Mouse (Mus musculus) MEL (cell line): ENCODE data around the gene Lmntd2. TPM values are rescaled to one million over a fixed set of nuclear protein-coding genes. Genes with fewer than 3 reads are reported as not detected.

Source experiments
- DNase-seq: peaks from one replicate; pipeline ENCODE4 v3.0.0; 2011; ENCODE audit warnings: low read depth, low spot score
- H3K27ac ChIP-seq: 2 replicates; pipeline ENCODE4 v1.5.1; 2012; ENCODE audit warnings: low read depth, mild to moderate bottlenecking, control low read depth, low read length, moderate library complexity; ENCODE audit not compliant: control insufficient read depth
- H3K27me3 ChIP-seq, 2 experiments: fragments of 150-350 bp in 1 of 2; sonication (generic) in 1 of 2; 2 replicates each; pipeline ENCODE4 v1.6.1; 2012; ENCODE audit warnings: low read length in 2 of 2, mild to moderate bottlenecking in 2 of 2, improper control_type of control experiment in 1 of 2, moderate library complexity in 1 of 2; ENCODE audit not compliant: insufficient read depth in 2 of 2, control insufficient read depth in 1 of 2
- H3K36me3 ChIP-seq, 2 experiments: 2 replicates each; pipeline ENCODE4 v1.6.1; 2012 to 2014; ENCODE audit warnings: low read length in 2 of 2, improper control_type of control experiment in 1 of 2, inconsistent platforms in 1 of 2, mild to moderate bottlenecking in 1 of 2; ENCODE audit not compliant: insufficient read depth in 2 of 2, control insufficient read depth in 1 of 2
- H3K4me1 ChIP-seq, 2 experiments: fragments of 150-350 bp in 1 of 2; sonication (generic) in 1 of 2; 2 replicates each; pipeline ENCODE4 v1.6.1; 2012; ENCODE audit warnings: low read length in 2 of 2, improper control_type of control experiment in 1 of 2, mild to moderate bottlenecking in 1 of 2; ENCODE audit not compliant: insufficient read depth in 2 of 2, control insufficient read depth in 1 of 2
- H3K4me3 ChIP-seq, 2 experiments: fragments of 150-350 bp in 1 of 2; sonication (generic) in 1 of 2; 2 replicates each; pipeline ENCODE4 v1.5.1; 2012; ENCODE audit warnings: low read depth in 2 of 2, low read length in 2 of 2, mild to moderate bottlenecking in 2 of 2, moderate library complexity in 2 of 2, control low read depth in 1 of 2, improper control_type of control experiment in 1 of 2; ENCODE audit not compliant: control insufficient read depth in 1 of 2, insufficient read depth in 1 of 2
- H3K79me2 ChIP-seq: 2 replicates; pipeline ENCODE4 v1.6.1; 2012; ENCODE audit warnings: mild to moderate bottlenecking, low read length, moderate library complexity; ENCODE audit not compliant: control insufficient read depth, poor library complexity, insufficient read depth
- H3K9ac ChIP-seq: 2 replicates; pipeline ENCODE4 v1.6.1; 2012; ENCODE audit warnings: low read depth, mild to moderate bottlenecking, control low read depth, low read length, moderate library complexity; ENCODE audit not compliant: control insufficient read depth, poor library complexity, severe bottlenecking
- H3K9me3 ChIP-seq: fragments of 150-350 bp; sonication (generic); replicated peaks from 2 replicates; pipeline ENCODE4 v1.6.1; 2012; ENCODE audit warnings: mild to moderate bottlenecking, low read length, improper control_type of control experiment, moderate library complexity; ENCODE audit not compliant: insufficient read depth
- CHD1 ChIP-seq: IDR thresholded peaks from 2 replicates; pipeline ENCODE4 v1.6.1; 2012; ENCODE audit warnings: low read depth, mild to moderate bottlenecking, inconsistent platforms, low read length, improper control_type of control experiment
- CHD2 ChIP-seq: IDR thresholded peaks from 2 replicates; pipeline ENCODE4 v1.6.1; 2011; ENCODE audit warnings: low read length, improper control_type of control experiment
- CTCF ChIP-seq, 3 experiments: IDR thresholded peaks in 2 of 3; conservative IDR thresholded peaks in 1 of 3; 2 replicates each; pipeline ENCODE4 v1.5.1; 2011 to 2012; ENCODE audit warnings: low read length in 3 of 3, low read depth in 2 of 3, mild to moderate bottlenecking in 2 of 3, improper control_type of control experiment in 1 of 3, inconsistent platforms in 1 of 3, mixed read lengths in 1 of 3, moderate library complexity in 1 of 3; ENCODE audit not compliant: control insufficient read depth in 1 of 3, insufficient read depth in 1 of 3, poor library complexity in 1 of 3, severe bottlenecking in 1 of 3
- EP300 ChIP-seq, 2 experiments: IDR thresholded peaks; 2 replicates each; pipeline ENCODE4 v1.6.1; 2011; ENCODE audit warnings: improper control_type of control experiment in 2 of 2, low read length in 2 of 2, low read depth in 1 of 2, mild to moderate bottlenecking in 1 of 2
- ETS1 ChIP-seq: IDR thresholded peaks from 2 replicates; pipeline ENCODE4 v1.6.1; 2012; ENCODE audit warnings: low read depth, mild to moderate bottlenecking, inconsistent platforms, low read length, improper control_type of control experiment, moderate library complexity
- GABPA ChIP-seq: IDR thresholded peaks from 2 replicates; pipeline ENCODE4 v1.6.1; 2012; ENCODE audit warnings: low read depth, mild to moderate bottlenecking, inconsistent platforms, low read length, improper control_type of control experiment, moderate library complexity
- JUND ChIP-seq: IDR thresholded peaks from 2 replicates; pipeline ENCODE4 v1.6.1; 2011; ENCODE audit warnings: low read depth, mild to moderate bottlenecking, improper control_type of control experiment, low read length
- MAZ ChIP-seq: IDR thresholded peaks from 2 replicates; pipeline ENCODE4 v1.6.1; 2012; ENCODE audit warnings: low read depth, mild to moderate bottlenecking, inconsistent platforms, low read length, improper control_type of control experiment
- MYB ChIP-seq: IDR thresholded peaks from 2 replicates; pipeline ENCODE4 v1.6.1; 2011; ENCODE audit warnings: mild to moderate bottlenecking, low read depth, low read length, improper control_type of control experiment
- MYC ChIP-seq: IDR thresholded peaks from 2 replicates; pipeline ENCODE4 v1.6.1; 2011; ENCODE audit warnings: low read depth, mild to moderate bottlenecking, low read length, improper control_type of control experiment, moderate library complexity
- NELFE ChIP-seq: IDR thresholded peaks from 2 replicates; pipeline ENCODE4 v1.6.1; 2011; ENCODE audit warnings: low read depth, low read length, improper control_type of control experiment
- NRF1 ChIP-seq: IDR thresholded peaks from 2 replicates; pipeline ENCODE4 v1.6.1; 2014; ENCODE audit warnings: low read depth, mild to moderate bottlenecking, inconsistent platforms, low read length, improper control_type of control experiment, moderate library complexity; ENCODE audit not compliant: poor library complexity, insufficient read depth, severe bottlenecking
- POLR2A ChIP-seq, 2 experiments: IDR thresholded peaks; 2 replicates each; pipeline ENCODE4 v1.6.1; 2011 to 2012; ENCODE audit warnings: low read length in 2 of 2, mild to moderate bottlenecking in 2 of 2, control low read depth in 1 of 2, improper control_type of control experiment in 1 of 2, low read depth in 1 of 2, moderate library complexity in 1 of 2; ENCODE audit not compliant: control insufficient read depth in 1 of 2, insufficient read depth in 1 of 2, poor library complexity in 1 of 2
- RAD21 ChIP-seq: IDR thresholded peaks from 2 replicates; pipeline ENCODE4 v1.6.1; 2011; ENCODE audit warnings: mild to moderate bottlenecking, low read depth, low read length, improper control_type of control experiment
- SMC3 ChIP-seq: IDR thresholded peaks from 2 replicates; pipeline ENCODE4 v1.6.1; 2011; ENCODE audit warnings: low read depth, low read length, improper control_type of control experiment
- TAL1 ChIP-seq: IDR thresholded peaks from 2 replicates; pipeline ENCODE4 v1.6.1; 2012; ENCODE audit warnings: mild to moderate bottlenecking, inconsistent platforms, low read length, moderate library complexity, mixed read lengths
- TBP ChIP-seq: IDR thresholded peaks from 2 replicates; pipeline ENCODE4 v1.8.0; 2011; ENCODE audit warnings: low read depth, low read length, improper control_type of control experiment
- TCF12 ChIP-seq: IDR thresholded peaks from 2 replicates; pipeline ENCODE4 v1.6.1; 2014; ENCODE audit warnings: low read depth, mild to moderate bottlenecking, inconsistent platforms, low read length, improper control_type of control experiment, moderate library complexity
- UBTF ChIP-seq: IDR thresholded peaks from 2 replicates; pipeline ENCODE4 v1.6.1; 2012; ENCODE audit warnings: low read depth, mild to moderate bottlenecking, inconsistent platforms, low read length, improper control_type of control experiment, moderate library complexity, borderline replicate concordance; ENCODE audit not compliant: insufficient read depth
- USF1 ChIP-seq: IDR thresholded peaks from 2 replicates; pipeline ENCODE4 v1.6.1; 2014; ENCODE audit warnings: low read depth, mild to moderate bottlenecking, inconsistent platforms, low read length, improper control_type of control experiment, moderate library complexity
- ZC3H11A ChIP-seq: IDR thresholded peaks from 2 replicates; pipeline ENCODE4 v1.6.1; 2012; ENCODE audit warnings: low read depth, mild to moderate bottlenecking, inconsistent platforms, low read length, improper control_type of control experiment
- ZMIZ1 ChIP-seq: IDR thresholded peaks from 2 replicates; pipeline ENCODE4 v1.6.1; 2012; ENCODE audit warnings: low read depth, mild to moderate bottlenecking, inconsistent platforms, low read length, improper control_type of control experiment, moderate library complexity
- ZNF384 ChIP-seq: IDR thresholded peaks from 2 replicates; pipeline ENCODE4 v1.6.1; 2012; ENCODE audit warnings: low read depth, mild to moderate bottlenecking, inconsistent platforms, low read length, improper control_type of control experiment
- polyA plus RNA-seq, 2 experiments: library from polyadenylated mRNA; stranded (reverse) in 1 of 2; unstranded in 1 of 2; fragments of >175 nt in 1 of 2; fragments of >200 nt in 1 of 2; gene quantifications; 2 replicates each; pipeline versions ENCODE4 v1.2.1 to v1.2.4; 2012; ENCODE audit warnings: low replicate concordance in 2 of 2, low read depth in 1 of 2; ENCODE audit not compliant: insufficient read length in 2 of 2, insufficient read depth in 1 of 2, missing spikeins in 1 of 2
- total RNA-seq: library from RNA; depleted of rRNA; stranded (reverse); fragments of 300-350 nt; gene quantifications from 2 replicates; pipeline ENCODE4 v1.2.3, GENCODE M21; 2012

Lmntd2 gene
- total and polyA plus RNA-seq, 3 experiments: 0.43 TPM; not detected in 2

GRCm38 (mm10) chr7:141227796-141228195 lies 13.9 kb upstream of the Lmntd2 start:
- no peak for DNase-seq
- H3K27me3 ChIP-seq: no peaks in the 10 kb centered on the region
- no peak overlapping the region for H3K27ac ChIP-seq
- TF ChIP-seq ETS1 (no peak), ZNF384 (no peak), TBP (no peak), NELFE (no peak), EP300 (IDR thresholded peaks at IDR 0.05; ENCODE audit: low read depth in 1 of 2, low read length in 2 of 2) (no peak), CHD1 (no peak), SMC3 (no peak), CHD2 (no peak), GABPA (no peak), ZC3H11A (no peak), TCF12 (no peak), ZMIZ1 (no peak), MYC (no peak)
- H3K4me1 ChIP-seq: peaks cover 4 to 13% of the 10 kb centered on the region in 2 experiments; a peak in 3 of 4 replicates
- H3K9ac ChIP-seq: peak overlapping the region; percentile 60
- H3K9me3 ChIP-seq: no peaks in the 10 kb centered on the region
- peaks cover 10 to 11% of the 10 kb centered on the region in 2 experiments; a peak in 3 of 4 replicates for H3K36me3 ChIP-seq
- peak overlapping the region; percentile 8 to 76; a peak in 2 of 4 replicates for H3K4me3 ChIP-seq
- H3K79me2 ChIP-seq: peaks cover 34% of the 10 kb centered on the region

- Histone ChIP-seq H3K4me3 (no peak overlapping the region), H3K4me1 (peaks cover 4 to 21% of the 10 kb centered on the region in 2 experiments; a peak in 3 of 4 replicates), H3K36me3 (peaks cover 6 to 18% of the 10 kb centered on the region in 2 experiments; a peak in 3 of 4 replicates), H3K79me2 (peaks cover 29% of the 10 kb centered on the region), H3K9ac (no peak overlapping the region), H3K27ac (no peak overlapping the region), H3K9me3 (no peaks in the 10 kb centered on the region), H3K27me3 (no peaks in the 10 kb centered on the region)
- TF ChIP-seq ZC3H11A: no peak
- TF ChIP-seq MYB: no peak
- no peak for TF ChIP-seq POLR2A (IDR thresholded peaks at IDR 0.05; ENCODE audit: control insufficient read depth in 1 of 2, insufficient read depth in 1 of 2, low read depth in 1 of 2, low read length in 2 of 2, poor library complexity in 1 of 2)
- TF ChIP-seq CTCF (IDR thresholded peaks at IDR 0.05 in 2 of 3, conservative IDR thresholded peaks at IDR 0.05 in 1 of 3; ENCODE audit: control insufficient read depth in 1 of 3, insufficient read depth in 1 of 3, low read depth in 2 of 3, low read length in 3 of 3, poor library complexity in 1 of 3, severe bottlenecking in 1 of 3): peak in 2 of 3 experiments; percentile 24 to 39; a peak in 2 of 6 replicates
- TF ChIP-seq JUND: no peak
- no peak for TF ChIP-seq TCF12
- TF ChIP-seq RAD21: peak; percentile 7; the same call in 1 of the 2 replicates
- TF ChIP-seq EP300 (IDR thresholded peaks at IDR 0.05; ENCODE audit: low read depth in 1 of 2, low read length in 2 of 2): no peak
- TF ChIP-seq UBTF: no peak
- TF ChIP-seq NRF1: no peak
- TF ChIP-seq ETS1: no peak
- TF ChIP-seq TAL1: no peak
- no peak for TF ChIP-seq MAZ
- no peak for TF ChIP-seq USF1
- peak; percentile 54 for DNase-seq
Measured at GRCm38 (mm10) chr7:141226535-141226934, 12.7 kb upstream of the Lmntd2 start.
